Mouse (Mus musculus): Measurements from ENCODE around the gene Stk32c. TPM values are rescaled to one million over a fixed set of nuclear protein-coding genes. Genes with fewer than 3 reads are reported as not detected.

The Stk32c gene
- polyA plus RNA-seq, 2 experiments: 0.32 to 4.1 TPM

GRCm38 (mm10) chr7:139145891-139146290 is 67.2 kb downstream of the Stk32c start:
- ATAC-seq (ENCODE audit: low FRiP score, low read depth) (no peak), DNase-seq (ENCODE audit: low spot score) (no peak)
- Histone ChIP-seq H3K27me3 (ENCODE audit: control insufficient read depth, insufficient read depth, low read length) (no peaks in the 10 kb centered on the region), H3K4me2 (replicated peaks; ENCODE audit: low read depth, low read length, severe bottlenecking) (no peak overlapping the region), H3K4me3 (replicated peaks; ENCODE audit: low read length) (no peak overlapping the region), H3K27ac (replicated peaks; ENCODE audit: low read depth, low read length) (no peak overlapping the region), H3K9ac (ENCODE audit: low read depth, low read length, severe bottlenecking) (no peak overlapping the region), H3K9me3 (ENCODE audit: control insufficient read depth, low read length) (no peaks in the 10 kb centered on the region), H3K36me3 (ENCODE audit: control insufficient read depth, insufficient read depth, low read length) (no peaks in the 10 kb centered on the region), H3K4me1 (ENCODE audit: control insufficient read depth, insufficient read depth, low read length) (no peaks in the 10 kb centered on the region)
- no peak for TF ChIP-seq POLR2A (IDR thresholded peaks at IDR 0.05; ENCODE audit: borderline replicate concordance, extremely low read depth, insufficient read depth, insufficient read length)
- 73% methylated on average over 7 of the region's 7 CpGs for WGBS

- H3K4me2 ChIP-seq (replicated peaks; ENCODE audit: low read depth, low read length, severe bottlenecking): no peak overlapping the region
- no peak for DNase-seq (ENCODE audit: low spot score)
- peaks cover 4% of the 10 kb centered on the region; the same call in 1 of the 2 replicates for H3K4me1 ChIP-seq (ENCODE audit: control insufficient read depth, insufficient read depth, low read length)
- no peak overlapping the region for H3K27ac ChIP-seq (replicated peaks; ENCODE audit: low read depth, low read length)
- H3K9me3 ChIP-seq (ENCODE audit: control insufficient read depth, low read length): no peaks in the 10 kb centered on the region
- no peak overlapping the region for H3K4me3 ChIP-seq (replicated peaks; ENCODE audit: low read length)
- no peak for TF ChIP-seq POLR2A (IDR thresholded peaks at IDR 0.05; ENCODE audit: borderline replicate concordance, extremely low read depth, insufficient read depth, insufficient read length)
- H3K36me3 ChIP-seq (ENCODE audit: control insufficient read depth, insufficient read depth, low read length): no peaks in the 10 kb centered on the region
- no peaks in the 10 kb centered on the region for H3K27me3 ChIP-seq (ENCODE audit: control insufficient read depth, insufficient read depth, low read length)
- WGBS: 62% methylated on average over 1 of the region's 1 CpGs
- H3K9ac ChIP-seq (ENCODE audit: low read depth, low read length, severe bottlenecking): no peak overlapping the region
- no peak for ATAC-seq (ENCODE audit: low FRiP score, low read depth)
Measured at GRCm38 (mm10) chr7:139143785-139144184, 69.3 kb downstream of the Stk32c start.

- no peaks in the 10 kb centered on the region for H3K27me3 ChIP-seq (ENCODE audit: control insufficient read depth, insufficient read depth, low read length)
- H3K27ac ChIP-seq (replicated peaks; ENCODE audit: low read depth, low read length): no peak overlapping the region
- no peaks in the 10 kb centered on the region for H3K36me3 ChIP-seq (ENCODE audit: control insufficient read depth, insufficient read depth, low read length)
- peak; percentile 55; the same call in 1 of the 2 replicates for ATAC-seq (ENCODE audit: low FRiP score, low read depth)
- peaks cover 4% of the 10 kb centered on the region; the same call in 1 of the 2 replicates for H3K4me1 ChIP-seq (ENCODE audit: control insufficient read depth, insufficient read depth, low read length)
- H3K9me3 ChIP-seq (ENCODE audit: control insufficient read depth, low read length): no peaks in the 10 kb centered on the region
- H3K4me3 ChIP-seq (replicated peaks; ENCODE audit: low read length): no peak overlapping the region
- 10% methylated on average over 11 of the region's 11 CpGs for WGBS
- no peak for TF ChIP-seq POLR2A (IDR thresholded peaks at IDR 0.05; ENCODE audit: borderline replicate concordance, extremely low read depth, insufficient read depth, insufficient read length)
- no peak overlapping the region for H3K4me2 ChIP-seq (replicated peaks; ENCODE audit: low read depth, low read length, severe bottlenecking)
- no peak overlapping the region for H3K9ac ChIP-seq (ENCODE audit: low read depth, low read length, severe bottlenecking)
- DNase-seq (ENCODE audit: low spot score): peak; percentile 16
Measured at GRCm38 (mm10) chr7:139139921-139140461, 73.1 kb downstream of the Stk32c start.

- no peak overlapping the region for H3K9ac ChIP-seq (ENCODE audit: low read depth, low read length, severe bottlenecking)
- H3K4me3 ChIP-seq (replicated peaks; ENCODE audit: low read length): no peak overlapping the region
- H3K4me1 ChIP-seq (ENCODE audit: control insufficient read depth, insufficient read depth, low read length): peaks cover 4% of the 10 kb centered on the region; the same call in 1 of the 2 replicates
- 67% methylated on average over 5 of the region's 5 CpGs for WGBS
- H3K27me3 ChIP-seq (ENCODE audit: control insufficient read depth, insufficient read depth, low read length): no peaks in the 10 kb centered on the region
- H3K9me3 ChIP-seq (ENCODE audit: control insufficient read depth, low read length): no peaks in the 10 kb centered on the region
- no peak overlapping the region for H3K27ac ChIP-seq (replicated peaks; ENCODE audit: low read depth, low read length)
- no peak for ATAC-seq (ENCODE audit: low FRiP score, low read depth)
- no peak overlapping the region for H3K4me2 ChIP-seq (replicated peaks; ENCODE audit: low read depth, low read length, severe bottlenecking)
- no peak for TF ChIP-seq POLR2A (IDR thresholded peaks at IDR 0.05; ENCODE audit: borderline replicate concordance, extremely low read depth, insufficient read depth, insufficient read length)
- H3K36me3 ChIP-seq (ENCODE audit: control insufficient read depth, insufficient read depth, low read length): no peaks in the 10 kb centered on the region
- DNase-seq (ENCODE audit: low spot score): no peak
Measured at GRCm38 (mm10) chr7:139136906-139137491, 76.1 kb downstream of the Stk32c start.

GRCm38 (mm10) chr7:139135236-139135635 is 77.9 kb downstream of the Stk32c start:
- Histone ChIP-seq H3K36me3 (ENCODE audit: control insufficient read depth, insufficient read depth, low read length) (no peaks in the 10 kb centered on the region), H3K4me2 (replicated peaks; ENCODE audit: low read depth, low read length, severe bottlenecking) (no peak overlapping the region), H3K4me1 (ENCODE audit: control insufficient read depth, insufficient read depth, low read length) (peaks cover 9% of the 10 kb centered on the region), H3K27me3 (ENCODE audit: control insufficient read depth, insufficient read depth, low read length) (no peaks in the 10 kb centered on the region), H3K4me3 (replicated peaks; ENCODE audit: low read length) (no peak overlapping the region), H3K9ac (ENCODE audit: low read depth, low read length, severe bottlenecking) (no peak overlapping the region), H3K9me3 (ENCODE audit: control insufficient read depth, low read length) (no peaks in the 10 kb centered on the region), H3K27ac (replicated peaks; ENCODE audit: low read depth, low read length) (no peak overlapping the region)
- ATAC-seq (ENCODE audit: low FRiP score, low read depth) (no peak), DNase-seq (ENCODE audit: low spot score) (no peak)
- TF ChIP-seq POLR2A (IDR thresholded peaks at IDR 0.05; ENCODE audit: borderline replicate concordance, extremely low read depth, insufficient read depth, insufficient read length): no peak
- 83% methylated on average over 5 of the region's 5 CpGs for WGBS
